Mouse (Mus musculus) limb, embryonic 15.5 days (tissue): ENCODE data around the gene Serpinb9c. TPM values are rescaled to one million over a fixed set of nuclear protein-coding genes. Genes with fewer than 3 reads are reported as not detected.
"Not testable (repeated sequence)": the region's sequence is repeated elsewhere in the genome, so short reads cannot be mapped to it uniquely, and the experiment has no call there.

Source experiments
- ATAC-seq: fragments of 200-750 bp; cut with Nextera tagmentation; 2 replicates; pipeline ENCODE4 v1.8.0; 2017; ENCODE audit warnings: low read depth, moderate TSS enrichment; ENCODE audit not compliant: insufficient number of reproducible peaks, low FRiP score, low TSS enrichment
- H3K27ac ChIP-seq: fragments of 300-500 bp; sonication (generic); 2 replicates; pipeline ENCODE4 v1.5.1; 2015; ENCODE audit warnings: moderate library complexity, mild to moderate bottlenecking, inconsistent platforms
- H3K27me3 ChIP-seq: fragments of 300-500 bp; sonication (generic); 2 replicates; pipeline ENCODE4 v1.6.1; 2015; ENCODE audit warnings: inconsistent platforms
- H3K36me3 ChIP-seq: fragments of 300-500 bp; sonication (generic); 2 replicates; pipeline ENCODE4 v1.6.1; 2015; ENCODE audit warnings: inconsistent platforms
- H3K4me1 ChIP-seq: fragments of 300-500 bp; sonication (generic); 2 replicates; pipeline ENCODE4 v1.6.1; 2015; ENCODE audit warnings: inconsistent platforms
- H3K4me2 ChIP-seq: fragments of 300-500 bp; sonication (generic); 2 replicates; pipeline ENCODE4 v1.6.1; 2015; ENCODE audit warnings: mild to moderate bottlenecking, inconsistent platforms
- H3K4me3 ChIP-seq: fragments of 300-500 bp; sonication (generic); 2 replicates; pipeline ENCODE4 v1.5.1; 2015; ENCODE audit warnings: mild to moderate bottlenecking, inconsistent platforms
- H3K9ac ChIP-seq: fragments of 300-500 bp; sonication (generic); 2 replicates; pipeline ENCODE4 v1.6.1; 2015; ENCODE audit warnings: inconsistent platforms
- H3K9me3 ChIP-seq: fragments of 300-500 bp; sonication (generic); 2 replicates; pipeline ENCODE4 v1.6.1; 2016; ENCODE audit warnings: inconsistent platforms
- WGBS: fragments of 180-500 bp; shearing (Covaris S2); methylation state at CpG from one replicate; pipeline ENCODE4 v1.1.7; 2015; 5-methylcytosine and 5-hydroxymethylcytosine counted together
- polyA plus RNA-seq: library from polyadenylated mRNA; unstranded; fragments of >200 nt; fragmentation: Nextera tagmentation; extraction: Ambion mirVana; gene quantifications from 2 replicates; pipeline ENCODE4 v1.2.1, GENCODE M21; 2015

Gene Serpinb9c
- polyA plus RNA-seq: not detected in 2 replicates

DNA sequence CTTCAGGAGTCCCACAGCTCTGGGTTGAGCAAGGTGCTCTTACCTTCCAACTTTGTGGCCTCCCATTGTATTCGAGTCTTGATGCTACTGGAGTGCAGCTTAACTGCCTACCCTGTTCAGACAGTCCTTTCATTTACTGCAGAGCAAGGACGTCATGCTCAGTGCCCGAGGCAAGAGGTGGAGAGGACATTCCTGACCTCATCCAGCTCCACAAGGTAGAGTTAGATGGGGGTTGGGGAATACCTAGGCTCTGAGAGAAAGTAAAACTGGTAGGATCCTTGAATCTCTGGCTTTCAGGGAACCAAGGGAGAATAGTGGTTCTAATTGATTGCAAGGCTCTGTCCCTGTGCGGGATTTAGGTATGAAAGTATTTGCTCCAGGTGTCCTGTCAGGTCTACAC is at the start of gene Serpinb9c:
TSS of gene Serpinb9c (minus strand) at position 101 of the 400 bp plus-strand sequence.
- H3K9me3 ChIP-seq: no peaks in the 10 kb centered on the region
- H3K27me3 ChIP-seq: no peaks in the 10 kb centered on the region
- no peaks in the 10 kb centered on the region for H3K4me1 ChIP-seq
- H3K4me2 ChIP-seq: no peak within 1 kb of the TSS
- no peak within 1 kb of the TSS for H3K27ac ChIP-seq
- WGBS: 58% methylated on average over 4 of the region's 4 CpGs
- H3K4me3 ChIP-seq: no peak within 1 kb of the TSS
- H3K9ac ChIP-seq: no peak within 1 kb of the TSS
- ATAC-seq: no peak
- H3K36me3 ChIP-seq: no peaks in the 10 kb centered on the region

GRCm38 (mm10) chr13:33199740-33200139 is 40.2 kb upstream of the Serpinb9c start:
- 50% methylated on average over 2 of the region's 2 CpGs for WGBS
- Histone ChIP-seq H3K4me2 (no peak overlapping the region), H3K27me3 (no peaks in the 10 kb centered on the region), H3K36me3 (no peaks in the 10 kb centered on the region), H3K9me3 (no peaks in the 10 kb centered on the region), H3K4me3 (no peak overlapping the region), H3K27ac (no peak overlapping the region), H3K4me1 (no peaks in the 10 kb centered on the region), H3K9ac (no peak overlapping the region)
- no peak for ATAC-seq

GRCm38 (mm10) chr13:33192659-33193058 is 33.1 kb upstream of the Serpinb9c start, which contains the start of gene Serpinb9d:
Gene Serpinb9d (plus strand): TSS chr13:33192959.
- H3K27me3 ChIP-seq: no peaks in the 10 kb centered on the region
- no peak for ATAC-seq

GRCm38 (mm10) chr13:33190486-33190885 is 30.9 kb upstream of the Serpinb9c start:
- not testable (repeated sequence) for H3K4me1 ChIP-seq, H3K27ac ChIP-seq, H3K36me3 ChIP-seq, H3K9ac ChIP-seq, H3K4me2 ChIP-seq, H3K9me3 ChIP-seq, ATAC-seq, H3K4me3 ChIP-seq, H3K27me3 ChIP-seq
- 82% methylated on average over 1 of the region's 1 CpGs for WGBS

More at GRCm38 (mm10) chr13:33192659-33193058, 33.1 kb upstream of the Serpinb9c start, which contains the start of gene Serpinb9d:
- Histone ChIP-seq H3K4me3 (no peak within 1 kb of the TSS), H3K36me3 (no peaks in the 10 kb centered on the region), H3K9me3 (no peaks in the 10 kb centered on the region), H3K4me1 (no peaks in the 10 kb centered on the region), H3K4me2 (no peak within 1 kb of the TSS), H3K27ac (no peak within 1 kb of the TSS), H3K9ac (no peak within 1 kb of the TSS)
- 77% methylated on average over 5 of the region's 5 CpGs for WGBS

GRCm38 (mm10) chr13:33141435-33141834 is 18.1 kb downstream of the Serpinb9c start:
- 79% methylated on average over 3 of the region's 3 CpGs for WGBS
- no peaks in the 10 kb centered on the region for H3K27me3 ChIP-seq
- ATAC-seq: no peak
- H3K4me3 ChIP-seq: no peak overlapping the region
- no peaks in the 10 kb centered on the region for H3K9me3 ChIP-seq
- no peak overlapping the region for H3K4me2 ChIP-seq
- no peak overlapping the region for H3K27ac ChIP-seq
- H3K4me1 ChIP-seq: no peaks in the 10 kb centered on the region
- H3K9ac ChIP-seq: no peak overlapping the region
- H3K36me3 ChIP-seq: no peaks in the 10 kb centered on the region

GRCm38 (mm10) chr13:33137717-33138116 is 21.8 kb downstream of the Serpinb9c start:
- no peak overlapping the region for H3K4me3 ChIP-seq
- H3K9me3 ChIP-seq: no peaks in the 10 kb centered on the region
- H3K4me2 ChIP-seq: no peak overlapping the region
- H3K27ac ChIP-seq: no peak overlapping the region
- H3K4me1 ChIP-seq: no peaks in the 10 kb centered on the region
- no peaks in the 10 kb centered on the region for H3K36me3 ChIP-seq
- 89% methylated on average over 2 of the region's 2 CpGs for WGBS
- H3K9ac ChIP-seq: no peak overlapping the region
- ATAC-seq: no peak
- no peaks in the 10 kb centered on the region for H3K27me3 ChIP-seq

DNA sequence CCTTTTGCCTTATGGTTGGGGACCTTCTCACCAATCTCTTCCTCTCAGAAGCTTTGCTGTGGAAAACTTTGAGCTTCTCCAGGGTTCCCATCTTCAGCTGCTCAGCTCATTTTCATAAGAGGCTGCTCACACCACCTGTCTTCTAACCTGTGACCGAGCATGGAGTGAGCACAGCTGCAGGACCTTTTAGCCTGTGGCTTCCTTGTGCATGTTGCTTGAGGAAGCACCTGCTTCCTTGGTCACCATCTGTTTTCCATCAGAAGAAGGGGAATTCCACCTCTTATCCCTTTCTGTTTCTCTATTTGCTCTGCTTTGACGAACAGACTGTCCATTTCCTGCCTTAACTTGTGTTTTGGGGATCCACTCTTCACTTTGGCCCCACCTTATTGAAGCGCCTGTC is 46.5 kb downstream of the Serpinb9c start:
- no peak overlapping the region for H3K4me2 ChIP-seq
- H3K9me3 ChIP-seq: no peaks in the 10 kb centered on the region
- H3K4me3 ChIP-seq: no peak overlapping the region
- no peak overlapping the region for H3K9ac ChIP-seq
- H3K27me3 ChIP-seq: no peaks in the 10 kb centered on the region
- ATAC-seq: no peak
- WGBS: 50% methylated on average over 3 of the region's 3 CpGs
- H3K36me3 ChIP-seq: no peaks in the 10 kb centered on the region
- no peak overlapping the region for H3K27ac ChIP-seq
- H3K4me1 ChIP-seq: no peaks in the 10 kb centered on the region

DNA sequence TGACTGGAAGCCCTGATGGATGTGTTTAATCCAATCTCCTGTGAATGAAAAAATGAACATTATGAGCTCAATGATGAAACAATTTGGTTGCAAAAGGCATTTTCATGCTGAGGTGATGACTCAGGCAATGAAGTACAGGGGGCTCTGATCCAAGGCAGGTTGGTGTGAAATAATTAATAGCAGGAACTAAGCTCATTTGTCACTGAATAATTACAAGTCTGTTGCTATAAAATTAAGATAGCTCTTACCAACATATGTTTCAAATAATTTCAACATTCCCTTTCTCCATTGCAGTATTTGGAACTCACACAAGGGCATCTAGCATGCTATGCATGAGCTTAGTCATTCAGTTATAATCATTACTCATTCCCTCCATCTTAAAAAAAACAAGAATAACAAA is 53.9 kb downstream of the Serpinb9c start:
- Histone ChIP-seq H3K4me3 (no peak overlapping the region), H3K9me3 (no peaks in the 10 kb centered on the region), H3K4me2 (no peak overlapping the region), H3K27ac (no peak overlapping the region), H3K4me1 (no peaks in the 10 kb centered on the region), H3K9ac (no peak overlapping the region), H3K36me3 (no peaks in the 10 kb centered on the region), H3K27me3 (no peaks in the 10 kb centered on the region)
- no peak for ATAC-seq

Other genes starting within 250 kb of the Serpinb9c start
- 1.8 and 1.9 TPM in 2 replicates for gene Serpinb6b, start 194.5 kb downstream of the Serpinb9c start, polyA plus RNA-seq
- 3.9 and 4.5 TPM in 2 replicates for gene Serpinb9, start 156.5 kb downstream of the Serpinb9c start, polyA plus RNA-seq
- 0.49 and 0.62 TPM in 2 replicates for gene Serpinb9b, start 132.3 kb downstream of the Serpinb9c start, polyA plus RNA-seq
- 1.1 and 1.3 TPM in 2 replicates for gene Serpinb1b, start 81.2 kb downstream of the Serpinb9c start, polyA plus RNA-seq
- gene Serpinb9d, start 33.2 kb upstream of the Serpinb9c start, polyA plus RNA-seq: not detected in 2 replicates
- gene Serpinb9e, start 89.9 kb upstream of the Serpinb9c start, polyA plus RNA-seq: not detected in 2 replicates
- gene Serpinb9f, start 164.3 kb upstream of the Serpinb9c start, polyA plus RNA-seq: not detected in 2 replicates
- gene Gm11397, start 236.0 kb upstream of the Serpinb9c start, polyA plus RNA-seq: not detected in 2 replicates